Mouse (Mus musculus): ENCODE data around the gene Rbfox1. TPM values are rescaled to one million over a fixed set of nuclear protein-coding genes. Genes with fewer than 3 reads are reported as not detected.

Gene Rbfox1
- total RNA-seq, 2 experiments from 2014 or later: not detected

GRCm38 (mm10) chr16:7039404-7040367 lies 1154.5 kb downstream of the Rbfox1 start:
- no peak for ATAC-seq (replicated peaks; ENCODE audit: low FRiP score, poor library complexity, severe bottlenecking)

DNA sequence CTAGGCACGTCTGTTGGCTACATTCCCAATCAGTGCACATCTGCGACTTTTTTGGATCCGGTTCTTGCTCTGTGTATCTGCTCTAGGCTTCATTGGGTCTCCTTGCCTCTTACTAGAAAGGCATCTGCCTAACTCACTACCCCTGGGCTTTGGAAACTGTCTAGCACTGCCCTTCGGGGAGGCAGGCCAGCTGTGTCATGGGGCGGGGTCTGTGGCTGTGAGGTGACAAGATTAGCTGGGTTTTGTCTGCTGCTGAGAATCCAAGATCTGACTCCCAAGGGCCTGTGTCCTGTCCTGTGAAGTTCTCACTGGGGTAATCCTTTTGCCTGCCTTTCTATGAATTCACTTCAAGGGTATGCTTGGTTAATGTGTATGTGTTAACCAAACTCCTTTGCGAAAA lies 1155.5 kb downstream of the Rbfox1 start:
- no peak for ATAC-seq (replicated peaks; ENCODE audit: low FRiP score, poor library complexity, severe bottlenecking)

DNA sequence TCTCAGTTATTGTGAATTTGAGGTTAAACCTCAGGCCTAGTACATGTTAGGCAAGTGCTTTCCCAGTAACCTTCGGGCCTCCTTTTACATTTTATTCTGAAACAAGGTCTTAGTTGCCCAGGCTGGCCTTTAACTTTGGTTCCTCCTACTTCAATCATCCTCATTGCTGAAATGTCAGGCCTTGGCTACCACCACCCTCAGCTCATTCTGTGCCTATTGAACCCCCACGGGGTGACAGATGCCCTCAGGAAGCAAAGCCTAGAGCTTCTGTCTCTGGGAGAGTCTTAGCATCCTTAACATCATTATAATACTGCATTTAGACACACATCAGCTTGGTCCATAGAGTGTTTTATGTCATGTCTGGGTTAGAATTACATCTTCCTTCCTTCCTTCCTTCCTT lies 1162.3 kb downstream of the Rbfox1 start:
- no peak for ATAC-seq (replicated peaks; ENCODE audit: low FRiP score, poor library complexity, severe bottlenecking)

DNA sequence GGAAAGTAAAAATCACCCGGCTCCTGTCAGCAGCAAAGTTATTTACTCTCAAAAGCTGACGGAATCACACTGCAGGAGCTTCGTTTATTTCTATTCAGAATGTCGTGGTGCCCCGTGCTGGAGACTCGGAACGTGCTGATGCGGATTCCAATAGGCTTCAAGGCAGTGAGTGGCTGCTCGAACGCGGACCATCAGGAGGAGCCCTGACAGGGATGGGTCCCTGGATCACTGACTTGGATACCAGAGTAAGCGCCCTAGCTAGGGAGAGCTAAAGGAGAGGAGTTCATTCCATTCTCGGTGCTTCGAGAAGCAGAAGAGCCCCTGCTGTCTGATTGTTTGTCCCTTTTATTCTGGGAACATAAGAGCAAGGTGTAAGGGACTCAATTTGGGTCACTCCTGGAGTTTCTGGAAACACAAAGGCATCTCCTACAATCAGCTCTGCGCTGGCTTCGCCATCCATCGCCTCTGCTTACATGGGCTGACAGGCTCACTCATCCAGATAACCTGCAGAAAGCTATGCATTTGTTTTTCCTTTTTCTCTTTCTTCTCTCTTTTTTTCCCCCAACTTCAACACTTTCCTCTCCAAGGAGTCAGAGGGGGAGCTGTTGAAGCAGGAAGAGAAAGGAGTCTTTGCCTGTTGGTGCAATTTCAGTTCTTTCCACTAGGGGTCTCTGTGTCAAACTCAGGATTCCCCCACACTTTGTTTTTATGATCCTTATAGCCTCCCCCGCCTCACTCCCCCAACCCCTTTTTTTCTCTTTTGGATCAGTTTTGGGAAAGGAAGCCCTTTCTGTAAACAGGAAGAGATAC lies 1164.2 kb downstream of the Rbfox1 start:
- no peak for ATAC-seq (replicated peaks; ENCODE audit: low FRiP score, poor library complexity, severe bottlenecking)

DNA sequence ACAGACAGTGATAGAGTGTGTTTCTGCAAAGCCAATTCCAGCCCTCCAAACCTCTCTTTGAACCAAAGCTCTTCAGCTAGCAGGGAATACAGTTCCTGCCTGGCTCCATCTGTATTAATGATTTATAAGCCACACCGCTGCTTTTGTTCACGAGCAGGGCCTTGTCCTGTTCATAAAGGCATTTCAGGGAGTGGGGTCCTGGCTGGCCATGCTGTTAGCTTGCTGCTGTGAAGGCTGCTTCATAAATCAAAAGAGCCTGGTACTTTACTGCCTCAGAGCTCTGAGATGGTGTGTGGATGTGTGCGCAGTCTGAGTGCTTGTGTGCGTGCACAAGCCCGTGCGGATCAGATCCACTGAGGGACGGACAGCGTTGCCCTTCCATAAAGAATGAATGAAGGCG lies 1165.8 kb downstream of the Rbfox1 start:
- no peak for ATAC-seq (replicated peaks; ENCODE audit: low FRiP score, poor library complexity, severe bottlenecking)

DNA sequence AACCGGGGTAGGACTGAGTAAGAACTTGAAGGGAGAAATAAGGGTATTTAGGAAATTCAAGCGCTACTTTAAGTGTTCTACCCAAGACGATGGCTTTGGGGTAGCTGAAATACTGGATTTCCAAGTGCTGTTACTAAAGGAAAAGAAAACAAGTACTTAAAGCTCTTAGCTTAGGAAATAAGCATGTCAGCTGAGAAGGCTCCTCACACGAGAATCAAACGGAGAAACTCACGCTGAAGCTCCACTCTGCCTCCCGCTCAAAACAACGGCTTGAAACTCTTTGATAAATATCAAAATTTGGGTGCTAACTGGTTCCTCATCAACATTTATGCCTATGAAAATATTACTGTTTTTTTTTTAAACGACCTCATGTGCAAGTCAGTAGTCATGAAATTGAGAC lies 1166.8 kb downstream of the Rbfox1 start:
- ATAC-seq (replicated peaks; ENCODE audit: low FRiP score, poor library complexity, severe bottlenecking): no peak

- ATAC-seq (replicated peaks; ENCODE audit: low FRiP score, poor library complexity, severe bottlenecking): no peak
Measured at GRCm38 (mm10) chr16:7052408-7052807, 1167.3 kb downstream of the Rbfox1 start.

- no peak for ATAC-seq (replicated peaks; ENCODE audit: low FRiP score, poor library complexity, severe bottlenecking)
Measured at GRCm38 (mm10) chr16:7057789-7058188, 1172.6 kb downstream of the Rbfox1 start.

DNA sequence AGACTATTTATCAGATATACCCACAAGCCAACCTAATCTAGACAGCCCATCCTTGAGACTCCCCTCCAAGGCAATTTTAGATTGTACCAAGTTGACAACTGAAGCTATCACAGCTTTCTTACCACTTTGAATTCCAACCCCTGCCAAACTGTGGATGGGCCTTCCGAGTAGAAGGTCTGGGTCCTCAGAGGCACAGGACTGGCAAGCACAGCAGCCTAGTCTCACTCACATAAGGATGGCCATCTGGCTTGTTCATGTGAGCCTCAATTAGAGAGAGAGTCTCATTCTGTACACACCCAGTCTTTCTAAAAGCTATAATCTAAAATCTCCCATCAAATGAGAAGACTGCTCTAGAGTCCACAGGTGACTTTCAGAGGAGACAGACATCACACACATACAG lies 1173.4 kb downstream of the Rbfox1 start:
- no peak for ATAC-seq (replicated peaks; ENCODE audit: low FRiP score, poor library complexity, severe bottlenecking)

- no peak for ATAC-seq (replicated peaks; ENCODE audit: low FRiP score, poor library complexity, severe bottlenecking)
Measured at GRCm38 (mm10) chr16:7059596-7059995, 1174.4 kb downstream of the Rbfox1 start.

- no peak for ATAC-seq (replicated peaks; ENCODE audit: low FRiP score, poor library complexity, severe bottlenecking)
Measured at GRCm38 (mm10) chr16:7060864-7061263, 1175.7 kb downstream of the Rbfox1 start.

DNA sequence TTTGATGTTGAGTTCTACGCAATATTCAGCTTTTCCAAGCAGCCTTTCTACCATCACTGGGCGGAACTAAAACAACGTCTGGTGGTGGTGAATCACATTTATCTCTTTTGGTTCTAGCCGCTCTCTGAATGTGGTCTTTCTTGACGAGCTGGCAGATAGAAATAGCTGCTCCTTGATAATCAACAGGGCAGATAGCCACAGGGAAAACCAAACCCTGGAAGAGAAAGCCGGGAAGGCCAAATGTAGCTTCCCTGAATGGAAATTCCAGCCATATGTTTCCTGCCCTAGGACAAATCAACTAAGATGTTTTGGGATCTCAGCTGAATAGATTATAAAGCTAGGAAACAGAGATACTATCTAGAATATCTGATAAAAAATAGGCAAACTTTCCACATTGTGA lies 1177.4 kb downstream of the Rbfox1 start:
- no peak for ATAC-seq (replicated peaks; ENCODE audit: low FRiP score, poor library complexity, severe bottlenecking)

DNA sequence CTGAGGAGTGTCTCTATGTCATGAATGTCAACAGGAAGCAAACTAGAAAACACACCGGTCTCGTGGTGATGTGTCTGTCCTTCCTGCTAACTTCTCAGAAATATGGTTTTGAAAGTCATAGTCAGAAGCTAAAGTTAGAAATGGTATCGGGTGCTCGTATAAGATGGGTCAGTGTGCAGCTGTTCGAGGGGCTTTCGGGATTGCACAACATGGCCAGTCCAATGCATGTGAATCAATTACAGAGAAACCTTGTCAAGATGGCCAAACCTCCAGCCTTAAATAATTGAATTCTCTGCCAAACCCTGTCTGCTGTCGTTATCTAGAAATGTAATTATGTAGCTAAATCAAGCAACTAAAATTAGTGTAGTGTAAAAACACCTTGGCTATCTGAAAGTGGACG lies 1182.0 kb downstream of the Rbfox1 start:
- no peak for ATAC-seq (replicated peaks; ENCODE audit: low FRiP score, poor library complexity, severe bottlenecking)

DNA sequence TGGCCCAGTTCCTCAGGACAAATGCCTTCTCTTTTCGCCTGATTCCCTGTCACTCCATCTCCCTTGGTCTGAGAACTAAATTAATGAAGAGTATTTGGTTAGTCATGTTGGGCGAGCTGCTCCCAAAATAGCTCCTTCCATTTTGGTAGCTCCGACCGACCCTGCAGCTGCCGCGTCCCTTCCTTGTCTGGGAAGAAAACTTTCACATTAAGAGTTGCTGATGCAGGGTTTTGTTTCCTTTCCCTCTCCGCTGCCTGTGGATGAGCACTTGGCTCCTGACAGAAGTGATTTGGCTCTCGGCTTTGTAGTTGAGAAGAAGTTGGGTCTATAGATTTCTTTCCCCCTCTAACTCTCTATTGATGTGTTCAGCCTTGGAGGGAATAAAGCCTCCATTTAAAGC lies 1184.4 kb downstream of the Rbfox1 start:
- ATAC-seq (replicated peaks; ENCODE audit: low FRiP score, poor library complexity, severe bottlenecking): no peak

DNA sequence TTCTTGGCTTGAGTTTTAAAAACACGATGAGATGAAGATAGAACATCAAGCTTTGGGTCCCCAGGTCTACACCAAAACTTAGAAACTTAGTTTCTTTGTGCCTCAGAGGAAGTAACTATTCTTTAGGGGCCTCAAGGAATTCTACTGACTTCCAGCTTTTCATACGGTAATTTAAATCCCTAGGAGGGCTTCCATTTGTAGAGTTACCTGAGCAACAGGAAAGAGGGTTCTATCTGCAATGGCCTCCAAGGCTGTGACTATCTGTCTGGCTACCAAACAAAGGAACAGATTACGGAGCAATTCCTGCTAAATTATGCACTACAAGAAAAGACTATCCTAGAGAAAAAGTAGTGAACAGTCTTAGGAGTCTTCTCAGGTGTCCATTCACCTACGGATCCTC lies 1189.6 kb downstream of the Rbfox1 start:
- no peak for ATAC-seq (replicated peaks; ENCODE audit: low FRiP score, poor library complexity, severe bottlenecking)

GRCm38 (mm10) chr16:7075749-7076148 lies 1190.6 kb downstream of the Rbfox1 start:
- ATAC-seq (replicated peaks; ENCODE audit: low FRiP score, poor library complexity, severe bottlenecking): no peak

DNA sequence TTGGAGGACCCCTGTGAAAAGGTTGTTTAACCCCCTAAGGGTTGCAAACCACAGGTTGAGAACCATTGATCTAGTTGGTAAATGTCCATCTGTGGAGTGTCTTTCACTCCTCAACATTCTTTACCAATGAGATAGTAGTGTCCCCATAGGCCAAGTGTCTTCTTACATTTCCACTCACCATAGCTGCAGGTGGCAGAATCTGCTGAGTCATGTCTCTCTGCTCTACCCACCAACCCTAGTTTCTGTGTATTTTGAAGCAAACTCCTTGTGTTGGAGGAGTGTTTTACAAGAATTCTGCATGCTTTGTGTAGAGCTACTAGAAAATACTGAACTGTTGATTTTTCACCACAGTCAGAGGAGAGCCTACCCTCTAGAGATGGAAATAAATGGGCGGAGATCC lies 1191.2 kb downstream of the Rbfox1 start:
- no peak for ATAC-seq (replicated peaks; ENCODE audit: low FRiP score, poor library complexity, severe bottlenecking)

DNA sequence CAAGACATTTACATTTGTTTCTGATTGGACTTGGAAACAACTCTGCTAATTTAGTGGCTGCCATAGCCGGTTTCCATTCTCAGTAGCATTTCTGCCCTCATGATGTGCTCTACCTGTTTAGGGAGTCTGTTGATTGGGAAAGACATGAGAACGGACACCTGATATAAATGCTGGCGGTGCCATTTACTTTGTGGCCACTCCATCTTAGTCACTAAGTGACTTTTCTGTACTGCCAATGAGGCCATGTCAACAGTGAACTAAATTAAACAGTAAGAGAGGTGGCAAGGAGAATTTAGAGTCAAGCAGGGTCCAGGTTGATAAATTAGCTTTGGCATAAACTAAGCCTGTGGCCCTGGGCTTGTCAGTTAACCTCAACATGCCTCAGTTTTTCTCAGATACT lies 1191.6 kb downstream of the Rbfox1 start:
- no peak for ATAC-seq (replicated peaks; ENCODE audit: low FRiP score, poor library complexity, severe bottlenecking)

DNA sequence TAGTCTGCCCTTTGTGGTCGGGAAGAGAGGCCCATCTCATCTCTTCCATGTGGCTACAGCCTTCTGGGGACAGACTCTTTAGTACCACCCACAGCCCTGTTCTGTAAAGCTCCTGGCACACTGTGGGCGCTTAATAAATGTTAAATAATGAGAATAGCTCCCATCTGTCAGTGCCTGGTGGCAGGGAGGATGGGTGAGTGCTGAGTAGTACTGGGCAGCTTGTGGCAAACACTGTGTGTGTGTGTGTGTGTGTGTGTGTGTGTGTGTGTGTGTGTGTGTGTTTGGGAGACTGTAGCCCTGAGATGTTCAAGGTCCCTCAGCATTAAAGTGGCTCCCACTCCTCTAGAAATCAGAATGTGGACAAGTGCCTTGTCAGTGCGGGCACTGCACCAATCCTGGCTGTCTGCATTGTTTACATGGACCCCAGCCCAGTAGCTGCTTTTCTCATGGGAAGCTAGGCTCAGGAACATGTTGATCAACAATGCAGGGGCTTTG lies 1196.0 kb downstream of the Rbfox1 start:
- no peak for ATAC-seq (replicated peaks; ENCODE audit: low FRiP score, poor library complexity, severe bottlenecking)

DNA sequence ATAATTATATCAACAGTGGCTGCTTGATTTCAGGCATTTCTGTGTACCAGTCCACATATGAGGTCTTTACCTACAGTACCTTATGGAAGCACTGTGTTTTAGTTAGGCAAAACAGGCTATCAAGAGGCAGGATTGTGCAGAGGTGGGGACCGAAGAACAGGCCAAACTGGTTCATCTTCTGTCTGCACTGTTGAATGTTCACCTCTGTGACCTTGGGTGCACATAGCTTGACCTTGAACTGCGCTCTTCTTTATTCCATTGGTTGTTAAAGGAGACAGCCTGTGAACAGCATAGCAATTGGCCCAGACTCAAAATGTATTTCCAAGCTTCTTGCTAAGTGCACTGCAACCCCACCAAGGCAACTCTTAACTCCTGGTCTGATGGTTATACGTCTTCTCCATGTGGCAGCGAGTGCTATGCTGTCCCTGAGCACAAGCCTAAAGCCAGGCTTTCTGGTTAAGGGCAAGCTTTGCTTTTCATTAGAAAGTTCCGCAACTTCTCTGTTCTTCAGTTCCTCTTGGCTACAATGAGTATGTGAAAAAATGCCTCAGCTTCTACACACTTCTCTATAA lies 1196.6 kb downstream of the Rbfox1 start:
- no peak for ATAC-seq (replicated peaks; ENCODE audit: low FRiP score, poor library complexity, severe bottlenecking)
